Mouse (Mus musculus) G1E (cell line): Measurements from ENCODE around the gene Atp9a. TPM values are rescaled to one million over a fixed set of nuclear protein-coding genes. Genes with fewer than 3 reads are reported as not detected.

Source experiments
- ATAC-seq: 2 replicates; pipeline ENCODE4 v1.8.0; 2016; ENCODE audit warnings: mild to moderate bottlenecking; ENCODE audit not compliant: insufficient number of reproducible peaks, poor library complexity, low FRiP score, severe bottlenecking; ENCODE audit errors: extremely low read depth
- DNase-seq: peaks from one replicate; pipeline ENCODE4 v3.0.0; 2012; ENCODE audit warnings: low spot score
- H3K27me3 ChIP-seq: 2 replicates; pipeline ENCODE4 v1.6.1; 2012; ENCODE audit warnings: mild to moderate bottlenecking, low read length, inconsistent platforms; ENCODE audit not compliant: insufficient read depth
- H3K36me3 ChIP-seq: replicated peaks from 2 replicates; pipeline ENCODE3; 2012; ENCODE audit warnings: mild to moderate bottlenecking, inconsistent platforms
- H3K4me1 ChIP-seq: 2 replicates; pipeline ENCODE4 v1.6.1; 2012; ENCODE audit warnings: low read depth, low read length, inconsistent platforms, mixed read lengths; ENCODE audit not compliant: insufficient read depth
- H3K4me3 ChIP-seq: 2 replicates; pipeline ENCODE4 v1.5.1; 2012; ENCODE audit warnings: low read depth, mild to moderate bottlenecking, inconsistent platforms, low read length, moderate library complexity, mixed read lengths
- H3K9me3 ChIP-seq: replicated peaks from 2 replicates; pipeline ENCODE4 v1.6.1; 2012; ENCODE audit warnings: inconsistent platforms
- CTCF ChIP-seq: IDR thresholded peaks from 2 replicates; pipeline ENCODE4 v1.5.1; 2012; ENCODE audit warnings: low read depth, low read length, inconsistent platforms, mixed read lengths
- GATA1 ChIP-seq: IDR thresholded peaks from 2 replicates; pipeline ENCODE4 v1.6.1; 2012; ENCODE audit warnings: borderline replicate concordance, low read length, inconsistent platforms, mixed read lengths
- GATA2 ChIP-seq: IDR thresholded peaks from 2 replicates; pipeline ENCODE4 v1.6.1; 2012; ENCODE audit warnings: low read depth, low read length, inconsistent platforms, borderline replicate concordance
- POLR2AphosphoS5 ChIP-seq: IDR thresholded peaks from 2 replicates; pipeline ENCODE4 v1.6.1; 2012; ENCODE audit warnings: low read depth, low read length, inconsistent platforms; ENCODE audit not compliant: insufficient replicate concordance
- TAL1 ChIP-seq: conservative IDR thresholded peaks from 2 replicates; pipeline ENCODE4 v1.6.1; 2012; ENCODE audit warnings: low read depth, low read length, inconsistent platforms, mixed read lengths
- polyA plus RNA-seq: library from polyadenylated mRNA; stranded (reverse); fragments of >175 nt; gene quantifications from 2 replicates; pipeline ENCODE4 v1.2.3, GENCODE M21; 2012
- total RNA-seq, 2 experiments: library from RNA; stranded (forward) in 1 of 2; stranded (reverse) in 1 of 2; fragments of 200-1000 nt in 1 of 2; fragments of >200 nt in 1 of 2; fragmentation: Nextera tagmentation in 1 of 2; gene quantifications; 2 replicates each; pipeline ENCODE4 v1.2.3; 2014 to 2017

The Atp9a gene
- total and polyA plus RNA-seq, 3 experiments, result not detected

GRCm38 (mm10) chr2:168776238-168776637 is 34.0 kb upstream of the Atp9a start:
- H3K36me3 ChIP-seq, result no peaks in the 10 kb centered on the region
- ATAC-seq (no peak), DNase-seq (no peak)
- H3K4me3 ChIP-seq, result no peak overlapping the region
- peaks cover 60% of the 10 kb centered on the region for H3K9me3 ChIP-seq
- H3K27me3 ChIP-seq, result no peaks in the 10 kb centered on the region
- no peaks in the 10 kb centered on the region for H3K4me1 ChIP-seq
- TF ChIP-seq CTCF (no peak), GATA2 (no peak), POLR2AphosphoS5 (no peak), GATA1 (no peak), TAL1 (no peak)

- H3K27me3 ChIP-seq, result no peaks in the 10 kb centered on the region
- TF ChIP-seq GATA1, result no peak
- no peak for TF ChIP-seq CTCF
- TF ChIP-seq GATA2, result no peak
- TF ChIP-seq POLR2AphosphoS5, result no peak
- TF ChIP-seq TAL1, result no peak
Observed at GRCm38 (mm10) chr2:168769259-168769658, 27.1 kb upstream of the Atp9a start.

GRCm38 (mm10) chr2:168767582-168767981 is 25.4 kb upstream of the Atp9a start, which contains the start of gene Sall4:
TSS of gene Sall4 (minus strand) at chr2:168767943.
- Histone ChIP-seq H3K4me3 (peak within 1 kb of the TSS; percentile 16; the same call in 1 of the 2 replicates), H3K4me1 (no peaks in the 10 kb centered on the region), H3K27me3 (no peaks in the 10 kb centered on the region), H3K36me3 (no peaks in the 10 kb centered on the region), H3K9me3 (peaks cover 77% of the 10 kb centered on the region)
- ATAC-seq (no peak), DNase-seq (no peak)
- TF ChIP-seq CTCF, result no peak
- no peak for TF ChIP-seq GATA1
- TF ChIP-seq GATA2, result no peak
- TF ChIP-seq TAL1, result no peak
- no peak for TF ChIP-seq POLR2AphosphoS5

More at GRCm38 (mm10) chr2:168769259-168769658, 27.1 kb upstream of the Atp9a start:
- no peak for DNase-seq
- Histone ChIP-seq H3K36me3 (no peaks in the 10 kb centered on the region), H3K9me3 (peaks cover 79% of the 10 kb centered on the region), H3K4me3 (no peak overlapping the region), H3K4me1 (no peaks in the 10 kb centered on the region)
- no peak for ATAC-seq

- Histone ChIP-seq H3K9me3 (peaks cover 77% of the 10 kb centered on the region), H3K4me1 (no peaks in the 10 kb centered on the region), H3K4me3 (peak overlapping the region; percentile 16; the same call in 1 of the 2 replicates), H3K36me3 (no peaks in the 10 kb centered on the region), H3K27me3 (no peaks in the 10 kb centered on the region)
- ATAC-seq, result no peak
- TF ChIP-seq POLR2AphosphoS5, result no peak
- TF ChIP-seq GATA2, result no peak
- no peak for TF ChIP-seq GATA1
- no peak for TF ChIP-seq CTCF
- no peak for TF ChIP-seq TAL1
- DNase-seq, result no peak
Observed at GRCm38 (mm10) chr2:168766538-168767361, 24.5 kb upstream of the Atp9a start.

- DNase-seq (no peak), ATAC-seq (no peak)
- TF ChIP-seq TAL1 (no peak), GATA2 (no peak), GATA1 (no peak), POLR2AphosphoS5 (no peak), CTCF (no peak)
- Histone ChIP-seq H3K4me3 (no peak overlapping the region; the same call in 1 of the 2 replicates), H3K27me3 (no peaks in the 10 kb centered on the region), H3K9me3 (peaks cover 81% of the 10 kb centered on the region), H3K36me3 (no peaks in the 10 kb centered on the region), H3K4me1 (no peaks in the 10 kb centered on the region)
Observed at GRCm38 (mm10) chr2:168765696-168766537, 23.7 kb upstream of the Atp9a start.
